Mouse (Mus musculus) olfactory bulb, adult 2 months (tissue): ENCODE data around the gene Gng8.

Experiments
- CTCF ChIP-seq: fragments of 200-500 bp; IDR thresholded peaks from 2 replicates; pipeline ENCODE4 v1.5.1; 2012; ENCODE audit warnings: low read depth, mild to moderate bottlenecking, low read length, moderate library complexity; ENCODE audit not compliant: insufficient read depth
- POLR2A ChIP-seq: fragments of 200-500 bp; IDR thresholded peaks from 2 replicates; pipeline ENCODE4 v1.6.1; 2012; ENCODE audit warnings: mild to moderate bottlenecking, low read depth, low read length, moderate library complexity; ENCODE audit not compliant: insufficient read depth

- TF ChIP-seq CTCF (peak; percentile 72), POLR2A (no peak)
Observed at GRCm38 (mm10) chr7:16858336-16858735, 33.2 kb upstream of the Gng8 start.
